ENCODE assay signal across 14 mouse cellular contexts in the genomic region with DNA sequence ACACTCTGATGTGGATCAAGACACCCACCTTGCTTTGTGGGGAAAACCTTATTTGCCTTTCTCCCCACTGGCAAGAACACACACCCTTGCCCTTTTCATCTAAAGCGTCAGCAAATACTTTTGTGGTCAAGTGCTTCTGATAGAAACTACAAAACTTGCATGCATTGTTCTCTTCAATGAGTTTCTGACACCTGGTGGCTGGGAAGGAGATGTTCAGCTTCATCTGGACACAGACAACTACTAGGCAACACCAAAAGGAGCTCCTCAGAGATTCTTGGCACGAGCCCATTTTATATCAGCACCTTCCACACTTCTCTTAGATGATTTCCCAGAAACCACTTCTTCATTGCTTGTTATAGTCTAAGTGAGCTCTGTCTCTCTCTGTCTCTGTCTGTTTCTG.
DNase-seq lines count a peak whose midpoint lies in the region; ATAC-seq and TF ChIP-seq lines count a peak whose summit lies in the region.
"Had no signal": no experiment of that assay in that cellular context is flagged by ENCODE, and none has a peak within 500 bp of the region (broad histone marks: within the 10 kb centered on the region; RNA-seq: fewer than 3 reads in every experiment).

No protein-coding gene starts in this region.

- H3K36me3 ChIP-seq in lung, embryonic 16.5 days (ENCODE audit: control insufficient read depth, insufficient read depth, low read length) = no peaks in the 10 kb centered on the region
- H3K36me3 ChIP-seq: forebrain, embryonic 10.5 days; hindbrain, embryonic 15.5 days had no signal

- no peak for DNase-seq in lung, adult 2 months
- DNase-seq in MEL-GATA-1-ER (ENCODE audit: extremely low read depth, low read depth) = peak; percentile 97
- DNase-seq in adrenal gland, adult (ENCODE audit: inconsistent age in 2 of 2, low spot score in 1 of 2) = no peak
- no peak for DNase-seq in layer of hippocampus, adult 8-10 months (ENCODE audit: low spot score in 2 of 2)
- no peak for DNase-seq in adrenal gland, postnatal 25 days
- DNase-seq: adrenal gland, postnatal 10 days; cerebellum, adult 11 months; kidney, adult 9 months; layer of hippocampus, postnatal 36 days had no signal

- no peak for TF ChIP-seq POLR2A in lung, adult 2 months (IDR thresholded peaks at IDR 0.05; ENCODE audit: borderline replicate concordance, extremely low read depth, low read depth, low read length)

- H3K27me3 ChIP-seq in lung, embryonic 16.5 days (ENCODE audit: control insufficient read depth, insufficient read depth, low read depth, low read length) = no peaks in the 10 kb centered on the region
- H3K27me3 ChIP-seq: hindbrain, embryonic 15.5 days had no signal

- peak; percentile 59 for ATAC-seq in lung, embryonic 16.5 days (ENCODE audit: low read depth)
- ATAC-seq in erythroblast, adult 5-6 weeks (replicated peaks; ENCODE audit: low FRiP score, poor library complexity, severe bottlenecking) = peak; percentile 98
- peak; percentile 96 for ATAC-seq in megakaryocyte progenitor cell, adult 5-6 weeks (replicated peaks; ENCODE audit: poor library complexity)

- 55% methylated on average over 2 of the region's 2 CpGs for WGBS in lung, embryonic 16.5 days
- WGBS in lung, adult 2 months = 45% methylated on average over 2 of the region's 2 CpGs

- TF ChIP-seq CTCF in lung, adult 2 months (IDR thresholded peaks at IDR 0.05; ENCODE audit: insufficient read depth, low read length) = no peak

- no peak overlapping the region for H3K4me2 ChIP-seq in lung, embryonic 16.5 days (ENCODE audit: low read depth, low read length)
- H3K4me2 ChIP-seq: hindbrain, embryonic 15.5 days had no signal

- H3K4me1 ChIP-seq in lung, embryonic 16.5 days (replicated peaks; ENCODE audit: control insufficient read depth, insufficient read depth, low read length) = no peaks in the 10 kb centered on the region
- H3K4me1 ChIP-seq in lung, adult 2 months (ENCODE audit: control insufficient read depth, insufficient read depth, low read length) = no peaks in the 10 kb centered on the region
- H3K4me1 ChIP-seq: forebrain, embryonic 10.5 days; hindbrain, embryonic 15.5 days had no signal

- H3K9ac ChIP-seq in lung, embryonic 16.5 days (ENCODE audit: low read length) = no peak overlapping the region
- H3K9ac ChIP-seq: hindbrain, embryonic 15.5 days had no signal

- no peak overlapping the region for H3K27ac ChIP-seq in lung, embryonic 16.5 days (ENCODE audit: low read length)
- H3K27ac ChIP-seq: forebrain, embryonic 10.5 days; hindbrain, embryonic 15.5 days had no signal

- H3K4me3 ChIP-seq in lung, embryonic 16.5 days (ENCODE audit: low read length) = no peak overlapping the region
- H3K4me3 ChIP-seq in lung, adult 2 months (replicated peaks; ENCODE audit: extremely low read depth, low read depth, low read length) = no peak overlapping the region
- H3K4me3 ChIP-seq: forebrain, embryonic 10.5 days; hindbrain, embryonic 15.5 days had no signal

- H3K9me3 ChIP-seq in lung, embryonic 16.5 days (ENCODE audit: control insufficient read depth, low read length) = no peaks in the 10 kb centered on the region
- H3K9me3 ChIP-seq: forebrain, embryonic 10.5 days; hindbrain, embryonic 15.5 days had no signal
